Mouse (Mus musculus) heart, adult 2 months (tissue): ENCODE measurements around the gene Gm20696. TPM values are rescaled to one million over a fixed set of nuclear protein-coding genes. Genes with fewer than 3 reads are reported as not detected.

Experiments
- DNase-seq, 2 experiments: peaks; one replicate each; pipeline ENCODE4 v3.0.0; 2021
- H3K27ac ChIP-seq: fragments of 200-600 bp; 2 replicates; pipeline ENCODE4 v1.8.1; 2022
- H3K27me3 ChIP-seq: fragments of 200-500 bp; 2 replicates; pipeline ENCODE4 v1.6.1; 2012; ENCODE audit warnings: mild to moderate bottlenecking, low read length, inconsistent platforms, mixed read lengths; ENCODE audit not compliant: control insufficient read depth, insufficient read depth
- H3K36me3 ChIP-seq: fragments of 200-500 bp; 2 replicates; pipeline ENCODE4 v1.6.1; 2012; ENCODE audit warnings: low read length, inconsistent platforms; ENCODE audit not compliant: control insufficient read depth, insufficient read depth
- H3K4me1 ChIP-seq: fragments of 200-500 bp; 2 replicates; pipeline ENCODE4 v1.6.1; 2011; ENCODE audit warnings: low read length; ENCODE audit not compliant: control insufficient read depth, insufficient read depth
- H3K4me3 ChIP-seq: fragments of 200-600 bp; 2 replicates; pipeline ENCODE4 v1.8.1; 2022
- H3K79me2 ChIP-seq: fragments of 200-500 bp; replicated peaks from 2 replicates; pipeline ENCODE4 v1.6.1; 2012; ENCODE audit warnings: mild to moderate bottlenecking, inconsistent platforms, low read length, moderate library complexity, mixed read lengths; ENCODE audit not compliant: control insufficient read depth, insufficient read depth
- H3K9ac ChIP-seq: fragments of 200-500 bp; 2 replicates; pipeline ENCODE4 v1.6.1; 2012; ENCODE audit warnings: low read depth, mild to moderate bottlenecking, control low read depth, inconsistent platforms, low read length, mixed read lengths
- CTCF ChIP-seq: fragments of 200-600 bp; IDR thresholded peaks from 2 replicates; pipeline ENCODE4 v1.8.1; 2022; ENCODE audit warnings: antibody characterized with exemption, mild to moderate bottlenecking, moderate library complexity
- EP300 ChIP-seq: fragments of 200-500 bp; IDR thresholded peaks from 2 replicates; pipeline ENCODE4 v1.6.1; 2011; ENCODE audit warnings: low read depth, low read length, control low read depth; ENCODE audit not compliant: insufficient read depth
- POLR2A ChIP-seq: fragments of 200-500 bp; IDR thresholded peaks from 2 replicates; pipeline ENCODE4 v1.6.1; 2011; ENCODE audit warnings: mild to moderate bottlenecking, low read depth, low read length, control low read depth; ENCODE audit not compliant: insufficient read depth
- WGBS: fragments of 180-500 bp; shearing (Covaris S2); methylation state at CpG from one replicate; pipeline ENCODE4 v1.1.7; 2018; 5-methylcytosine and 5-hydroxymethylcytosine counted together
- intact Hi-C: fragments of 180-260 bp; cut with DNase I; formaldehyde crosslinking; loops from one replicate; pipeline ENCODE4 v1.15.1; 2025
- polyA plus RNA-seq: library from polyadenylated mRNA; depleted of rRNA; stranded (reverse); fragments of >200 nt; gene quantifications from 2 replicates; pipeline ENCODE4 v1.2.3, GENCODE M21; 2012
- total RNA-seq, 2 experiments: library from RNA; stranded (reverse); gene quantifications; 2 replicates each; pipeline ENCODE4 v1.2.3; 2021

Gm20696 gene
- total and polyA plus RNA-seq, 3 experiments: 0.61 to 1.7 (median 1.4) TPM

- H3K36me3 ChIP-seq: no peaks in the 10 kb centered on the region
- WGBS: under 1% methylated on average over 53 of the region's 54 CpGs
- intact Hi-C loops: loop anchor here (5.0 to 10.0 kb wide), 9 partner anchors 34 to 996 kb away; partner anchors contain the start of gene Rybp
- peak overlapping the region; percentile 85 for H3K4me3 ChIP-seq
- peak overlapping the region; percentile 99 for H3K27ac ChIP-seq
- 0 out of 2 replicates have a peak, but pooled peaks have one; percentile 2 for TF ChIP-seq EP300
- peak; percentile 49; the same call in 1 of the 2 replicates for TF ChIP-seq POLR2A
- no peak for TF ChIP-seq CTCF
- peak; percentile 83 to 85 for DNase-seq
- peak overlapping the region; percentile 81 for H3K9ac ChIP-seq
- no peaks in the 10 kb centered on the region for H3K4me1 ChIP-seq
- no peaks in the 10 kb centered on the region for H3K27me3 ChIP-seq
- no peaks in the 10 kb centered on the region for H3K79me2 ChIP-seq
Observed at GRCm38 (mm10) chr6:99521038-99521640, 145.5 kb downstream of the Gm20696 start.

GRCm38 (mm10) chr6:99520676-99521037, 145.9 kb downstream of the Gm20696 start:
- H3K4me1 ChIP-seq: no peaks in the 10 kb centered on the region
- no peak for DNase-seq
- H3K4me3 ChIP-seq: peak overlapping the region; percentile 85
- H3K9ac ChIP-seq: peak overlapping the region; percentile 81
- H3K27me3 ChIP-seq: no peaks in the 10 kb centered on the region
- H3K36me3 ChIP-seq: no peaks in the 10 kb centered on the region
- TF ChIP-seq EP300 (no peak), POLR2A (no peak), CTCF (no peak)
- intact Hi-C loops: loop anchor here (5.0 to 10.0 kb wide), 9 partner anchors 33 to 996 kb away; partner anchors contain the start of gene Rybp
- WGBS: 1% methylated on average over 27 of the region's 27 CpGs
- H3K27ac ChIP-seq: peak overlapping the region; percentile 99
- no peaks in the 10 kb centered on the region for H3K79me2 ChIP-seq

- Histone ChIP-seq H3K27ac (peak overlapping the region; percentile 99), H3K4me3 (peak overlapping the region; percentile 85), H3K9ac (peak overlapping the region; percentile 81), H3K4me1 (no peaks in the 10 kb centered on the region), H3K79me2 (no peaks in the 10 kb centered on the region), H3K36me3 (no peaks in the 10 kb centered on the region), H3K27me3 (no peaks in the 10 kb centered on the region)
- DNase-seq: peak; percentile 62
- TF ChIP-seq CTCF (no peak), EP300 (no peak), POLR2A (no peak)
- intact Hi-C loops: loop anchor here (5.0 to 10.0 kb wide), 9 partner anchors 33 to 995 kb away; partner anchors contain the start of gene Rybp
- WGBS: 19% methylated on average over 25 of the region's 38 CpGs
Observed at GRCm38 (mm10) chr6:99519806-99520675, 146.6 kb downstream of the Gm20696 start.

- no peaks in the 10 kb centered on the region for H3K4me1 ChIP-seq
- no peak overlapping the region for H3K4me3 ChIP-seq
- no peaks in the 10 kb centered on the region for H3K36me3 ChIP-seq
- no peaks in the 10 kb centered on the region for H3K79me2 ChIP-seq
- no peak overlapping the region for H3K9ac ChIP-seq
- no peak overlapping the region for H3K27ac ChIP-seq
- 56% methylated on average over 4 of the region's 4 CpGs for WGBS
- H3K27me3 ChIP-seq: no peaks in the 10 kb centered on the region
- intact Hi-C loops: no loop called here
- TF ChIP-seq EP300 (no peak), POLR2A (no peak), CTCF (no peak)
- DNase-seq: no peak
Observed at GRCm38 (mm10) chr6:99519052-99519451, 147.5 kb downstream of the Gm20696 start.

GRCm38 (mm10) chr6:99515667-99516199, 150.9 kb downstream of the Gm20696 start:
- no peaks in the 10 kb centered on the region; the same call in 1 of the 2 replicates for H3K79me2 ChIP-seq
- TF ChIP-seq EP300: no peak
- TF ChIP-seq CTCF: no peak
- TF ChIP-seq POLR2A: no peak
- intact Hi-C loops: no loop called here
- H3K4me3 ChIP-seq: no peak overlapping the region
- no peaks in the 10 kb centered on the region for H3K4me1 ChIP-seq
- no peak overlapping the region for H3K27ac ChIP-seq
- no peaks in the 10 kb centered on the region for H3K36me3 ChIP-seq
- 90% methylated on average over 7 of the region's 7 CpGs for WGBS
- no peak overlapping the region for H3K9ac ChIP-seq
- no peak for DNase-seq
- H3K27me3 ChIP-seq: no peaks in the 10 kb centered on the region

GRCm38 (mm10) chr6:99511862-99512261, 154.7 kb downstream of the Gm20696 start:
- no peak for DNase-seq
- Histone ChIP-seq H3K9ac (no peak overlapping the region), H3K4me1 (peaks cover 5% of the 10 kb centered on the region), H3K4me3 (no peak overlapping the region), H3K27me3 (no peaks in the 10 kb centered on the region), H3K36me3 (no peaks in the 10 kb centered on the region), H3K79me2 (peaks cover 1% of the 10 kb centered on the region; the same call in 1 of the 2 replicates), H3K27ac (no peak overlapping the region)
- 38% methylated on average over 6 of the region's 6 CpGs for WGBS
- TF ChIP-seq POLR2A (no peak), CTCF (no peak), EP300 (no peak)
- intact Hi-C loops: no loop called here
